Mouse (Mus musculus) spleen, adult 12 weeks (tissue): ENCODE measurements around the gene Pde1c.

ENCODE experiments used
- DNase-seq: peaks from one replicate; pipeline ENCODE4 v3.0.0; 2022; ENCODE audit warnings: low spot score

Pde1c gene

GRCm38 (mm10) chr6:56331432-56331831 lies 237.5 kb downstream of the Pde1c start:
- no peak for DNase-seq

- no peak for DNase-seq
These were observed 240.8 kb downstream of the Pde1c start for GRCm38 (mm10) chr6:56328103-56328502.

- no peak for DNase-seq
These were observed 246.1 kb downstream of the Pde1c start for GRCm38 (mm10) chr6:56322799-56323198.

DNA sequence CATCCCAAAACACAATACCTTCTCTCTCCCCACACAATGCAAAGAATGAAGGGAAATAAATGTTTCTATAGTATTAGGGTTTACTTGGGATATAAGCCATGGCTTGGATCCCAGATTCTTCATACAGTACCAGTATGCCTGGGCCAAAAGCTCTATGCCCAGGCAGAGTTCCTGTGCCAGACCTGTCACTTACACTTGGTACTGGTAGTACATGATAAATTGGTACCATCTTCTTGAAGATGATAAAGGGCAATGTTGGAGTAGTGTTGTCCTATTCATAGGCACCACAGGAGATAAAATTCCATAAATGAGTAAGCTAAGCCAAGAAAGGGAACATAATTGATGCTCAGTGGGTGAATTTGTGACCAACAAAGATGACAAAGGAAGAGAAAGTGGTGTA lies 258.6 kb downstream of the Pde1c start:
- DNase-seq, result no peak

- DNase-seq, result no peak
These were observed 262.8 kb downstream of the Pde1c start for GRCm38 (mm10) chr6:56306066-56306465.

DNA sequence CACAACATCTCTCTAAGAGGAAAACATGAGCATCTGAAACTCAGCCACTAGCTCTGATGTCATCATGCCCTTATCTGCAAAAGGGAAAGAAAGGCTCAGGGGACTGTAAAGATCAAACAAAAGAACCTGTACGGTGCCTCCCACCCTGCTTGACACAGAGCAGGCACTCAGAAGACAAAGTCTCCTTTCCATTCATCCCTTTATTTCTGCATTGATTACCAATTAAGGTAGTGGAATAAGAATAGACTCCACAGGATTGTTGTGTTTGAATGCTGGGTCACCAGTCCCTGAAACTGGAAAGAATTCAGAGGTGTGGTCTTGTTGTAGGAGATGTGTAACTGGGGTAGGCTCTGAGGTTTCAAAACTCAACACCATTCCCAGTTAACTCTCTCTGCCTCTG lies 276.7 kb downstream of the Pde1c start:
- DNase-seq, result no peak

DNA sequence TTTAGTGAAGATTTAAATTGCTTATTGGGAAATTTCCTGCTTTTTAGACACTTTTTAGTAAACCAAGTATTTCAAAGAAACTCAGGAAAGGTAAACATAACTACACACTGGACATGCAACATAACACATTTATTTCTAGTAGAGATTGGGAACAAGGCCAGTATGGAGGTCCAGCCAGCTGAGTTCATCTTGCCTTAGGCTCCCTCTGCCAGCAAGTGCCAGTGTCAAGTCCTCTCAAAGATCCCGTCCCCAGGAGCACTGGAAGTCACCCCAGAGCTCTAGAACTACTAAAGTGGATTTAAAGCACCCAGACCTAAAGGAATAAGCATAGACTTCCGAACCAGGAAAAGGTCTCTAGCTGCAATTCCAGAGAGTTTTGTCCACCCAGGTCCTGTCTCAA lies 279.6 kb downstream of the Pde1c start:
- no peak for DNase-seq

DNA sequence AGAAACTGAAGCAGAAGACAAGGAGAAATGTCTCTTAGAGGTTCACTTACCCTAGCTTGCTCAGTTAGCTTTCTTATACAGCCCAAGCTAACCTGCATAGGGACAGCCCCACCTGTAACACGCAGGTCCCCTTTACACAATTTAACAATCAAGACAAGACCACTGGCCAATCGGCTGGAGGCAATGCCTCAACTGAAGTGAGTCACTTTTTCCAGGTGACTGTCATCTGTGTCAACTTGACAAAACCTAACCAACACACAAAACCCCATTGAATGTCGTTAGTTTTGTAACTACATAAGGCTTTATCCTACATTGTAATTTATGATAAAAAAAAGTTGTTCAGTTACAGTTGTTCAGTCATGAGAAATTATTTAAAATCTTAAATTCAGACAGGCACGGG lies 284.1 kb downstream of the Pde1c start:
- no peak for DNase-seq

DNA sequence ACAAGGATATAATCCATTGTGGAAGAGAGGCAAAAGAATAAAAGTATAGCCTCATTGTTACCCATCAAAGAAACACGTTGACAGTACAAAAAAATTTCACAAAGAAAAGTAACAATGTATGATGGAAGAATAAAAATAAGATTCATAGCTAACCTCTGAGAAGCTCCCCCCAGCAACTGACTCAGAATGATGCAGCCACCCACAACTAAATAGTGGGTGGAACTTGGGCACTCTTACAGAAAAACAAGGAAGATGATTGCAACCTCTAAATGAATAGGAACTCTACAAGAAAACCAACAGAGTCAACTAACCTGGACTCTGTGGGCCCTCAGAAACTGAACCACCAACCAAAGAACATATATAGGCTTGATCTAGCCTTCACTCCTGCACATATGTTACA lies 293.4 kb downstream of the Pde1c start:
- no peak for DNase-seq

DNA sequence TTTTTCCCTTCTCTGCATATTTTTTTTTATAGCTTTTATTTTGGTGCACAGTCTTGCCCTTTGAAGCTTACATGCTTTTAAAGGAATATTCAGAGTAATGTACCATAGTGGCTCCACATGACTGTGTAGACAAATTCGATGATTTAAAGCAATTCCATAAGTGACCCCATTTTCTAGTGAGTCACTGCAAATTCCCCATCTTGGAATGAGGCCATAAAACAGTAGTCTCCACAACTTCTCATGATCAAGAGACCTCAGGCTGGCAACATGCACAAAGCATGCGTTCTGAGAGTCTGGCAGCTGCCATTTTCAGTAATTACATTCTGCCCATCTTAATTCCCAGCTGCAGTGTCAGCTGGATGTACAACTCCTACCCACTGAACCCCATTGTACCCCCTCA lies 297.2 kb downstream of the Pde1c start:
- no peak for DNase-seq

DNA sequence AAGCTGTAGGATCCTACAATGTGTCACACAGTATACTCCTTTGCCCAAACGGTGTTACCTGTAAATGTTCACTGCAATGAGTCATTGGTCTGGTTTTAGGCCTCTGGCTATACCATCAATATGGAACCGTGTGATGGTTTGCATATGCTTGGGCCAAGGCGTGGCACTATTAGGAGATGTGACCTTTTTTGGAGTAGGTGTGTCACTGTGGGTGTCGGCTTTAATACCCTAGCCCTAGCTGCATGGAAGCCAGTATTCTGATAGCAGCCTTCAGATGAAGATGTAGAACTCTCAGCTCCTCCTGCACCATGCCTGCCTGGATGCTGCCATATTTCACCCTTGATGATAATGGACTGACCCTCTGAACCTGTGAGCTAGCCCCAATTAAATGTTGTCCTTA lies 304.4 kb downstream of the Pde1c start:
- DNase-seq, result no peak

DNA sequence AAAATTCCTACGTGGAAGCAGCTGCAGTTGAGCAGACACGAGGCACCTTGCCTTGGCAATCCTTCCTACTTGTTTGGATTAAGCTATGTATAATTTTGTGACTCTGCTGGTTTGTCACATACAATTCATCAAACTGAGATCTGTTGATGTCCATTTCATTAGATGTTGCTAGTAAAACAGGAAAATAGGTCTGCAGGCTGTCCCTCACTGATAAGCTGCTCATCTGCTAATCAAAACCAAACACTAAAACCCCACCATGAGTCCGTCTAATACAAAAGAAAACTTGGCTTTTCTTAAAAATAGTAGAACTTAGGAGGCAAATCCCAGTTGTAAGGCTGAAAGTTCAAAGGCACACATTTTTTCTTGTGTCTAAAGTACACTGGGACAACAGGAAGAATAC lies 308.8 kb downstream of the Pde1c start:
- no peak for DNase-seq

DNA sequence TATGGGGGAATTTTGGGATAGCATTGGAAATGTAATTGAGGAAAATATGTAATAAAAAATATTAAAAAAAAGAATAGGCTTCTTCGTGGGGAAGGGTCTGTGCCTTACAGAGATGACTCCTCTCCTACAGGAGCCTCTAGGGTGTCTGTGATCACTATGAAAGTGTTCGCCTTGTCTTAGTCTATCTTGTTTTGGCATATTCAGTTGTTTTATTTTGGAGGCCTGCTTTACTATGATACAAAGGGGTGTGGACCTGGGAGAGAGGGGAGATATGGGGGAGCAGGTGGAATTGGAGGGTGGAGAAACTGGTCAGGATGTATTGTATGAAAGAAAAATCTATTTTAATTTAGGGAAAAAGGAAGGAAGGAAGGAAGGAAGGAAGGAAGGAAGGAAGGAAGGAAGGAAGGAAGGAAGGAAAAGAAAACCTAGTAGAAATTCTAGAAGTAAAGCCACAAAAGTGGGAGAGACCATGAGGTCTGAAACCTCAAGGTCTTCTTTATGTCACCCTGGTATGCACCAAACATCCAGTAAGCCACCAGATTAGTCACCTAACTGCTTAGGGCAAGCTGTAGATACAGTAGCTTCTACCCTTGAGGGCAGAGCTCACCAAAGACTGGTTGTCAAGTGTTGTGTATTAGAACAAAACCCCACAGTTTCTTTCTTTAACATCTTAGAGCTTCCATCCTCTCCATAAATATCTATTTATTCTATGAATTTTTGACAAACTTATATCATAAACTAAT lies 311.2 kb downstream of the Pde1c start:
- no peak for DNase-seq

DNA sequence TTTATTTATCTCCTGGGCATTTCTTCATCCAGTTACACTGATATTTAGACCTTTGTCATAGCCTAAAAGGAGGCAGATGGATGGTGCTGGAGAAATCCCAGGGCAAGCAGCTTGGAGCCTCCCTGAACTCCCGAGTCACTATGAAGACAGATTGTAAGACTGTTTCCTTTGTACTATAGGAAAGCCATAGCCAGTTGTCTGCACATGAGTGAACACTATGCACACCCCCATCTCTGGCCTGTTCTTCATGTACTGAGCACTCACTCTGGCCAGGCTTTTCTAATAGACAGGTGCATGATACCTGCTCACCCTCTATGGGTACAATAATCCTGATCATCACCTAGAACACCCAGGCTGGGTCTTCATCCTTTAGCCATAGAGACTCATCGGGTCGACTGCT lies 318.8 kb downstream of the Pde1c start:
- no peak for DNase-seq

DNA sequence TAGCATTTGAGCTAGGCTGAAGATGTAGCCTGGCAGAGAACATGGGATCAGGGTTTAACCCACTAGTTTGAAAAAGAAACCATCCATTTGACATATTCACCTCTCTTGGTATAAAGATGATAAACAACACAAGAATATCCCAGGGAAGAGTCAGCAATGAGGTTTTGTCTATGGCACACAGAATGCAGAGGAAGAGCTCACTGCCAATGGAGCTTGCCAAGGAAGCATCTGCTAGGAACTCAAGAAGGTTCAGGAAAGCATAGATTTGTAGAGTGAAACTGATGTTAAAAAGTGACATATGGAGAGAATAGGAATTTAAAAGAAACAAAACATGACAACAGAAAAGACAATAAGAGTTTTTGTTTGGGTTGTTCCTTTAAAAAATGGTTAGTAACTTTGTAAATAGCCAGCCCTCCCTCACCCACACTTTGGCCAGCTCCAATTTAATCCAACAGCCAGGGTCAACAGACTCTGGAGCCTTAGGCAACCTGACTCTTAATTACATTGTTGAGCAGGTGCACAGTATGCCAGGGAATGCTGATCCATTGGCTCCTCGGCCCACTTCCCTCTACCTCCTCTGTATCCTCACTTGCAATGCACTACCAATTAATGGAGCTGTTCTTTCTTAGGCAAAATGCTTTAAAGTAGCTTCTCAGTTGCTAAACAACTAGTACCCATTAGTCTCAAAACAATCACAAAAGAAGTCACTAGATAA lies 377.3 kb downstream of the Pde1c start:
- no peak for DNase-seq

DNA sequence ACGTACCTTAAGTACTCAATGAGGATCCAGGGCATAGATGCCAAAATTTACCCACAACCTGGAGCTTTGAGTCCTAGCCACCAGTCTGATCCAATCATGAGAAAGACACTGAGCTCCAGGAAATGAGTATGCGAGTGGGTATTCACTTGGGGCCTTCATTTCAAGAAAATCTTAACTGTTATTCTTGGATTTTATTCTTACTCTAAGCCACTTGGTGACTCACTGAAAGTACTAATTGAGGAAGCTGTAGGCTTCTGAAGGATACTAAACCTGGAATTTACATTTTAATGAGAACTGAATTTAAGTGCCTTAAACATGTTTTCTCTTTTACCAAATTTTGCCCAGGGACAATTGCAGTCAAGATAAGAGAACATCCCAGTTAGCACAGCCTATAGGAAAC lies 392.4 kb downstream of the Pde1c start:
- DNase-seq, result no peak

- DNase-seq, result no peak
These were observed 396.7 kb downstream of the Pde1c start for GRCm38 (mm10) chr6:56172172-56172571.

- DNase-seq, result no peak
These were observed 400.2 kb downstream of the Pde1c start for GRCm38 (mm10) chr6:56168736-56169135.

GRCm38 (mm10) chr6:56158217-56158616 lies 410.7 kb downstream of the Pde1c start:
- no peak for DNase-seq

DNA sequence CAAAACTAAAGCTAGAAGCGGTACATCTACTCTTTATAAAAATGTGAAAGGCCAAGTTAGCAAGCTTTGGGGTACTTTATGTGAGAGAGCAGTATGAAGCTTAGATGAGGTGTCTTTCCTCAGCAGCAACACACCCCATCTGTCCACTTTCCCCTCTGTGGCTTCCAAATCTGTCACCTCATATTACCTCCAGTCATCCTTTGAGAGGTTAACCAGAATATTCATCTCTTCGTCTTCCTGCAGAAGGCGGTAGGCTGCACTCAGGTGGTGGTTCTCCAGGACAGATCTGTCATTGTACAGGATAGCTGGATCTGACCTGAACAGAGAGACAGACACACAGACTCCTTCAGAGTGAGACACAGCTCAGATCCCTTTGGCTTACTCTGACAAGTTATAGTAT lies 412.1 kb downstream of the Pde1c start:
- no peak for DNase-seq

GRCm38 (mm10) chr6:56130493-56131159 lies 438.3 kb downstream of the Pde1c start:
- DNase-seq, result no peak

GRCm38 (mm10) chr6:56099520-56100101 lies 469.3 kb downstream of the Pde1c start:
- no peak for DNase-seq

GRCm38 (mm10) chr6:56098427-56098826 lies 470.5 kb downstream of the Pde1c start:
- DNase-seq, result no peak
